Mouse (Mus musculus) megakaryocyte, embryonic 14.5 days (primary cell): ENCODE results near the gene 6030408B16Rik.

Source experiments
- FLI1 ChIP-seq: IDR thresholded peaks from 2 replicates; pipeline ENCODE4 v1.6.1; 2012; ENCODE audit warnings: low read length, inconsistent platforms, mixed read lengths
- GATA1 ChIP-seq: IDR thresholded peaks from 3 replicates; pipeline ENCODE4 v1.6.1; 2012; ENCODE audit warnings: mixed read lengths, low read length, inconsistent platforms, borderline replicate concordance

GRCm38 (mm10) chr15:101322640-101323039, 29.6 kb downstream of the 6030408B16Rik start:
- no peak for TF ChIP-seq GATA1
- TF ChIP-seq FLI1, result no peak
